Mouse (Mus musculus) embryonic facial prominence, embryonic 14.5 days (tissue): Measurements from ENCODE around the gene Eps8. TPM values are rescaled to one million over a fixed set of nuclear protein-coding genes. Genes with fewer than 3 reads are reported as not detected.

ENCODE experiments used
- ATAC-seq: fragments of 200-750 bp; cut with Nextera tagmentation; 2 replicates; pipeline ENCODE4 v1.8.0; 2017; ENCODE audit warnings: low read depth, moderate number of reproducible peaks, moderate TSS enrichment
- DNase-seq: peaks from one replicate; pipeline ENCODE4 v3.0.0-alpha.2; 2015; ENCODE audit warnings: low spot score
- H3K27ac ChIP-seq: fragments of 300-500 bp; sonication (generic); replicated peaks from 2 replicates; pipeline ENCODE4 v1.5.1; 2014; ENCODE audit warnings: low read depth, mild to moderate bottlenecking, low read length, moderate library complexity
- H3K27me3 ChIP-seq: fragments of 300-500 bp; sonication (generic); replicated peaks from 2 replicates; pipeline ENCODE4 v1.6.1; 2014; ENCODE audit warnings: low read length; ENCODE audit not compliant: control insufficient read depth, insufficient read depth
- H3K36me3 ChIP-seq: fragments of 300-500 bp; sonication (generic); 2 replicates; pipeline ENCODE4 v1.6.1; 2014; ENCODE audit warnings: low read length, mixed read lengths; ENCODE audit not compliant: control insufficient read depth, insufficient read depth
- H3K4me1 ChIP-seq: fragments of 300-500 bp; sonication (generic); 2 replicates; pipeline ENCODE4 v1.6.1; 2014; ENCODE audit warnings: antibody characterized with exemption, low read length; ENCODE audit not compliant: control insufficient read depth, insufficient read depth
- H3K4me2 ChIP-seq: fragments of 300-500 bp; sonication (generic); 2 replicates; pipeline ENCODE4 v1.6.1; 2014; ENCODE audit warnings: low read depth, mild to moderate bottlenecking, low read length, moderate library complexity, mixed read lengths
- H3K4me3 ChIP-seq: fragments of 300-500 bp; sonication (generic); 2 replicates; pipeline ENCODE4 v1.5.1; 2014; ENCODE audit warnings: low read depth, mild to moderate bottlenecking, low read length
- H3K9ac ChIP-seq: fragments of 300-500 bp; sonication (generic); 2 replicates; pipeline ENCODE4 v1.6.1; 2014; ENCODE audit warnings: low read depth, mild to moderate bottlenecking, low read length, moderate library complexity, mixed read lengths
- H3K9me3 ChIP-seq: fragments of 300-500 bp; sonication (generic); 2 replicates; pipeline ENCODE4 v1.6.1; 2016; ENCODE audit warnings: low read length; ENCODE audit not compliant: control insufficient read depth
- WGBS: fragments of 180-500 bp; shearing (Covaris S2); extraction: QIAGEN DNeasy Blood & Tissue Kit; methylation state at CpG from one replicate; pipeline ENCODE4 v1.1.7; 2014; 5-methylcytosine and 5-hydroxymethylcytosine counted together
- polyA plus RNA-seq: library from polyadenylated mRNA; unstranded; fragments of >200 nt; fragmentation: Nextera tagmentation; extraction: Ambion mirVana; gene quantifications from 2 replicates; pipeline ENCODE4 v1.2.1, GENCODE M21; 2014

Gene Eps8
- polyA plus RNA-seq, 1 experiment from 2014 or later = 28.7 TPM

- peak; percentile 87 for ATAC-seq
- H3K27me3 ChIP-seq = no peaks in the 10 kb centered on the region
- no peak overlapping the region for H3K4me2 ChIP-seq
- WGBS = 38% methylated on average over 14 of the region's 14 CpGs
- peak overlapping the region; percentile 46 for H3K27ac ChIP-seq
- H3K9me3 ChIP-seq = no peaks in the 10 kb centered on the region
- H3K36me3 ChIP-seq = no peaks in the 10 kb centered on the region
- peak; percentile 42 for DNase-seq
- no peak overlapping the region for H3K4me3 ChIP-seq
- no peaks in the 10 kb centered on the region for H3K4me1 ChIP-seq
- H3K9ac ChIP-seq = no peak overlapping the region
Measured at GRCm38 (mm10) chr6:137433521-137434137, 221.0 kb downstream of the Eps8 start.

Other genes with a start within 250 kb of the Eps8 start
- 161 and 176 TPM in 2 replicates for gene Strap, start 80.2 kb upstream of the Eps8 start, polyA plus RNA-seq
- gene Dera, start 99.7 kb upstream of the Eps8 start, polyA plus RNA-seq = 35.4 and 40.8 TPM in 2 replicates